Mouse (Mus musculus): ENCODE data around the gene Rbl1.

DNA sequence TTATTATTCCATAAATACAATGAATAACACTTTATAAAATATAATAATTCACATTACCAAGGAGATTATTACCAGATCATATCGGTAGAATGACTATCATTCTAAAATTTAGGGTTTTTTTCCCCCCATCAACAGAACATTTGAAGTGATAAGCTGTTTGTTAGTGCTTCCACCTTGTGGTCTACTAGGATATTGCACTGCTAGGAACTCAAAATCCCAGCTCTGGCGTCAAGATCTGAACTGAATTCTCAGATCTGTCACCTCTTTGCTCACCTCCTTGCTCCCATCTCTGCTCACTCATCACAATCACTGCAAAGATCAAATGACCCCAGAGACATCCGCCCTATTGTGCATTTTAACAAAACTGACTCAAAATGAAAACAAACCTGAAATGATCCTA lies 87.4 kb downstream of the Rbl1 start:
- TF ChIP-seq GATA1 (IDR thresholded peaks at IDR 0.05; ENCODE audit: borderline replicate concordance, low read length) (no peak), CTCF (IDR thresholded peaks at IDR 0.05; ENCODE audit: low read depth, low read length) (peak; percentile 74), TAL1 (conservative IDR thresholded peaks at IDR 0.05; ENCODE audit: low read depth, low read length) (no peak)
